Mouse (Mus musculus): ENCODE data around the gene Slc46a3. TPM values are rescaled to one million over a fixed set of nuclear protein-coding genes. Genes with fewer than 3 reads are reported as not detected.
"Not testable (repeated sequence)": the region's sequence is repeated elsewhere in the genome, so short reads cannot be mapped to it uniquely, and the experiment has no call there.

Slc46a3 gene
- polyA plus RNA-seq, 1 experiment: 15.3 TPM

- H3K4me3 ChIP-seq (ENCODE audit: insufficient read depth, low read length): no peak overlapping the region
- no peak overlapping the region for H3K27ac ChIP-seq (ENCODE audit: insufficient read depth, low read length)
- H3K4me1 ChIP-seq (ENCODE audit: control insufficient read depth, insufficient read depth, low read length): no peaks in the 10 kb centered on the region
- TF ChIP-seq POLR2A (IDR thresholded peaks at IDR 0.05; ENCODE audit: extremely low read depth, insufficient read depth, low read length) (no peak), CTCF (IDR thresholded peaks at IDR 0.05; ENCODE audit: extremely low read depth, insufficient read depth, low read length) (no peak)
These were observed 3.6 kb upstream of the Slc46a3 start for GRCm38 (mm10) chr5:147898254-147898653.

GRCm38 (mm10) chr5:147896501-147896900, 1.9 kb upstream of the Slc46a3 start:
- not testable (repeated sequence) for H3K4me3 ChIP-seq (ENCODE audit: insufficient read depth, low read length); H3K4me1 ChIP-seq (ENCODE audit: control insufficient read depth, insufficient read depth, low read length); H3K27ac ChIP-seq (ENCODE audit: insufficient read depth, low read length)

GRCm38 (mm10) chr5:147895436-147896198, 1.0 kb upstream of the Slc46a3 start:
- Histone ChIP-seq H3K27ac (ENCODE audit: insufficient read depth, low read length) (no peak overlapping the region), H3K4me3 (ENCODE audit: insufficient read depth, low read length) (no peak overlapping the region), H3K4me1 (ENCODE audit: control insufficient read depth, insufficient read depth, low read length) (no peaks in the 10 kb centered on the region)
- TF ChIP-seq CTCF (IDR thresholded peaks at IDR 0.05; ENCODE audit: extremely low read depth, insufficient read depth, low read length): no peak
- no peak for TF ChIP-seq POLR2A (IDR thresholded peaks at IDR 0.05; ENCODE audit: extremely low read depth, insufficient read depth, low read length)

- Histone ChIP-seq H3K27ac (ENCODE audit: insufficient read depth, low read length) (0 out of 2 replicates have a peak overlapping the region, but pooled peaks have one; percentile 82), H3K4me1 (ENCODE audit: control insufficient read depth, insufficient read depth, low read length) (no peaks in the 10 kb centered on the region)
- TF ChIP-seq CTCF (IDR thresholded peaks at IDR 0.05; ENCODE audit: extremely low read depth, insufficient read depth, low read length) (no peak), POLR2A (IDR thresholded peaks at IDR 0.05; ENCODE audit: extremely low read depth, insufficient read depth, low read length) (no peak)
These were observed 705 bp downstream of the Slc46a3 start for GRCm38 (mm10) chr5:147893766-147894454.

GRCm38 (mm10) chr5:147893143-147893542, 1.5 kb downstream of the Slc46a3 start:
- Histone ChIP-seq H3K27ac (ENCODE audit: insufficient read depth, low read length) (no peak overlapping the region), H3K4me3 (ENCODE audit: insufficient read depth, low read length) (no peak overlapping the region), H3K4me1 (ENCODE audit: control insufficient read depth, insufficient read depth, low read length) (no peaks in the 10 kb centered on the region)
- no peak for TF ChIP-seq POLR2A (IDR thresholded peaks at IDR 0.05; ENCODE audit: extremely low read depth, insufficient read depth, low read length)
- no peak for TF ChIP-seq CTCF (IDR thresholded peaks at IDR 0.05; ENCODE audit: extremely low read depth, insufficient read depth, low read length)

More at GRCm38 (mm10) chr5:147893766-147894454, 705 bp downstream of the Slc46a3 start:
- peak overlapping the region; percentile 91 for H3K4me3 ChIP-seq (ENCODE audit: insufficient read depth, low read length)

- Histone ChIP-seq H3K4me1 (ENCODE audit: control insufficient read depth, insufficient read depth, low read length) (no peaks in the 10 kb centered on the region), H3K4me3 (ENCODE audit: insufficient read depth, low read length) (no peak overlapping the region), H3K27ac (ENCODE audit: insufficient read depth, low read length) (no peak overlapping the region)
- TF ChIP-seq CTCF (IDR thresholded peaks at IDR 0.05; ENCODE audit: extremely low read depth, insufficient read depth, low read length): no peak
- no peak for TF ChIP-seq POLR2A (IDR thresholded peaks at IDR 0.05; ENCODE audit: extremely low read depth, insufficient read depth, low read length)
These were observed 1.9 kb downstream of the Slc46a3 start for GRCm38 (mm10) chr5:147892735-147893134.

- Histone ChIP-seq H3K27ac (ENCODE audit: insufficient read depth, low read length) (no peak overlapping the region), H3K4me1 (ENCODE audit: control insufficient read depth, insufficient read depth, low read length) (no peaks in the 10 kb centered on the region), H3K4me3 (ENCODE audit: insufficient read depth, low read length) (no peak overlapping the region)
- TF ChIP-seq POLR2A (IDR thresholded peaks at IDR 0.05; ENCODE audit: extremely low read depth, insufficient read depth, low read length) (no peak), CTCF (IDR thresholded peaks at IDR 0.05; ENCODE audit: extremely low read depth, insufficient read depth, low read length) (no peak)
These were observed 6.0 kb downstream of the Slc46a3 start for GRCm38 (mm10) chr5:147888313-147889297.

- no peak overlapping the region for H3K27ac ChIP-seq (ENCODE audit: insufficient read depth, low read length)
- TF ChIP-seq POLR2A (IDR thresholded peaks at IDR 0.05; ENCODE audit: extremely low read depth, insufficient read depth, low read length) (no peak), CTCF (IDR thresholded peaks at IDR 0.05; ENCODE audit: extremely low read depth, insufficient read depth, low read length) (no peak)
- H3K4me3 ChIP-seq (ENCODE audit: insufficient read depth, low read length): no peak overlapping the region
- 0 out of 2 replicates have a peak, but pooled peaks cover 1% of the 10 kb centered on the region for H3K4me1 ChIP-seq (ENCODE audit: control insufficient read depth, insufficient read depth, low read length)
These were observed 11.0 kb downstream of the Slc46a3 start for GRCm38 (mm10) chr5:147883581-147883980.

All from cortical plate, adult 2 months (tissue).